Mouse (Mus musculus): ENCODE results near the gene Zdhhc11. TPM values are rescaled to one million over a fixed set of nuclear protein-coding genes. Genes with fewer than 3 reads are reported as not detected.

Zdhhc11 gene
- polyA plus RNA-seq (2016; fragmentation: Nextera tagmentation; extraction: Ambion mirVana): not detected in 2 replicates

GRCm38 (mm10) chr13:73963551-73963950, at the start of gene Zdhhc11:
Gene Zdhhc11, plus strand, starts transcription at chr13:73963851.
- Histone ChIP-seq H3K9ac (replicated peaks) (no peak within 1 kb of the TSS), H3K4me1 (replicated peaks) (no peaks in the 10 kb centered on the region), H3K27me3 (no peaks in the 10 kb centered on the region), H3K9me3 (no peaks in the 10 kb centered on the region), H3K4me2 (no peak within 1 kb of the TSS), H3K36me3 (peaks cover 37% of the 10 kb centered on the region), H3K4me3 (replicated peaks) (no peak within 1 kb of the TSS), H3K27ac (no peak within 1 kb of the TSS)
- 85% methylated on average over 5 of the region's 5 CpGs for WGBS
- ATAC-seq (ENCODE audit: insufficient number of reproducible peaks, insufficient read depth, low FRiP score, low TSS enrichment, low read depth): no peak

DNA sequence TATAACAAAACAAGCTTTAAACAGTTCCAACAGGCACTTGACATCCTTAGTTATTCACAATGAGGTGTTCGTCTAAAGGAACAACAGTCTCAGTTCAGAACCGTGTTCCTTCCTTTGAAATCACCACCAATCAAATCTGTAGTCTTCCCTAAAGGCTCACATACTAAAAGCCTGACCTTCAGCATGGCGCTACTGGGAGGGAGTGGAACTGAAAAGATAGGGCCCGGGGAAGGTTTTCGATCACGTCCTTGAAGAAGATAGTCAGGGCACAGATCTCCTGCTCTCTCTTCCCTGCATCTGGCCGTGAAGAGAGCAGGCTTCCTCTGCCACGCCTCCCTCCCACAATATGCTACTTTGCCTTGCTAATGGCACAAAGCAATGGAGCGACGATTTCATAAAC, 31.4 kb upstream of the Zdhhc11 start:
- no peak overlapping the region for H3K4me2 ChIP-seq
- no peak overlapping the region for H3K4me3 ChIP-seq (replicated peaks)
- H3K9ac ChIP-seq (replicated peaks): no peak overlapping the region
- 86% methylated on average over 10 of the region's 10 CpGs for WGBS
- ATAC-seq (ENCODE audit: insufficient number of reproducible peaks, insufficient read depth, low FRiP score, low TSS enrichment, low read depth): no peak
- H3K27ac ChIP-seq: no peak overlapping the region
- H3K9me3 ChIP-seq: no peaks in the 10 kb centered on the region
- no peaks in the 10 kb centered on the region for H3K27me3 ChIP-seq
- peaks cover 8% of the 10 kb centered on the region; the same call in 1 of the 2 replicates for H3K4me1 ChIP-seq (replicated peaks)
- H3K36me3 ChIP-seq: peaks cover 81% of the 10 kb centered on the region

- Histone ChIP-seq H3K36me3 (peaks cover 57% of the 10 kb centered on the region), H3K27ac (no peak overlapping the region; the same call in 1 of the 2 replicates), H3K9me3 (no peaks in the 10 kb centered on the region), H3K4me2 (peak overlapping the region; percentile 79), H3K27me3 (no peaks in the 10 kb centered on the region), H3K4me1 (replicated peaks) (peaks cover 15% of the 10 kb centered on the region), H3K9ac (replicated peaks) (peak overlapping the region; percentile 74), H3K4me3 (replicated peaks) (peak overlapping the region; percentile 77)
- WGBS: 11% methylated on average over 5 of the region's 5 CpGs
- ATAC-seq (ENCODE audit: insufficient number of reproducible peaks, insufficient read depth, low FRiP score, low TSS enrichment, low read depth): peak; percentile 49
Observed at GRCm38 (mm10) chr13:73936938-73937320, 26.7 kb upstream of the Zdhhc11 start.

GRCm38 (mm10) chr13:73937321-73938176, 26.1 kb upstream of the Zdhhc11 start, which contains the start of the genes Trip13 and Brd9:
Gene Trip13, minus strand, starts transcription at chr13:73937784.
Gene Brd9, plus strand, starts transcription at chr13:73937811.
- H3K27me3 ChIP-seq: no peaks in the 10 kb centered on the region
- H3K36me3 ChIP-seq: peaks cover 57% of the 10 kb centered on the region
- H3K4me3 ChIP-seq (replicated peaks): peak within 1 kb of the TSS; percentile 77
- H3K27ac ChIP-seq: peak within 1 kb of the TSS; percentile 89
- H3K4me1 ChIP-seq (replicated peaks): peaks cover 15% of the 10 kb centered on the region
- H3K4me2 ChIP-seq: peak within 1 kb of the TSS; percentile 79
- H3K9me3 ChIP-seq: no peaks in the 10 kb centered on the region
- ATAC-seq (ENCODE audit: insufficient number of reproducible peaks, insufficient read depth, low FRiP score, low TSS enrichment, low read depth): peak; percentile 94
- under 1% methylated on average over 79 of the region's 82 CpGs for WGBS
- H3K9ac ChIP-seq (replicated peaks): peak within 1 kb of the TSS; percentile 74

- Histone ChIP-seq H3K4me2 (peak overlapping the region; percentile 79), H3K4me3 (replicated peaks) (peak overlapping the region; percentile 77), H3K27me3 (no peaks in the 10 kb centered on the region), H3K9ac (replicated peaks) (peak overlapping the region; percentile 74), H3K9me3 (no peaks in the 10 kb centered on the region), H3K4me1 (replicated peaks) (peaks cover 15% of the 10 kb centered on the region), H3K27ac (peak overlapping the region; percentile 89; the same call in 1 of the 2 replicates), H3K36me3 (peaks cover 57% of the 10 kb centered on the region)
- no peak for ATAC-seq (ENCODE audit: insufficient number of reproducible peaks, insufficient read depth, low FRiP score, low TSS enrichment, low read depth)
- WGBS: 48% methylated on average over 13 of the region's 13 CpGs
Observed at GRCm38 (mm10) chr13:73938177-73938560, 25.5 kb upstream of the Zdhhc11 start.

DNA sequence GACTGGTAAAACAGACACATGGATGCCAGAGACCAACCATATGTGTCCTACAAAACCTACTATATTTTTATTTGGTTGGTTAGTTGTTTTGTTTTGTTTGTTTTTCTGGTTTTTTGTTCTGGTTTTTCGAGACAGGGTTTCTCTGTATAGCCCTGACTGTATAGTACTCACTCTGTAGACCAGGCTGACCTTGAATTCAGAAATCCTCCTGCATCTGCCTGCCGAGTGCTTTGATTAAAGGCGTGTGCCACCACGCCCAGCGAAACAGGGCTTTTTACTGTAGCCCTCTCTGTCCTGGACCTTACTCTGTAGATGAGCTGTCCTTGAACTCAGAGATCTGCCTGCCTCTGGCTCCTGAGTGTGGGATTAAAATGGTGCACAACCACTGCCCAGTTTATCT, 24.6 kb upstream of the Zdhhc11 start:
- WGBS: 92% methylated on average over 5 of the region's 5 CpGs
- no peak for ATAC-seq (ENCODE audit: insufficient number of reproducible peaks, insufficient read depth, low FRiP score, low TSS enrichment, low read depth)
- Histone ChIP-seq H3K27me3 (no peaks in the 10 kb centered on the region), H3K4me2 (no peak overlapping the region), H3K4me1 (replicated peaks) (peaks cover 15% of the 10 kb centered on the region), H3K4me3 (replicated peaks) (no peak overlapping the region), H3K9me3 (no peaks in the 10 kb centered on the region), H3K27ac (no peak overlapping the region), H3K9ac (replicated peaks) (no peak overlapping the region), H3K36me3 (peaks cover 62% of the 10 kb centered on the region)

GRCm38 (mm10) chr13:73944606-73945005, 19.0 kb upstream of the Zdhhc11 start:
- ATAC-seq (ENCODE audit: insufficient number of reproducible peaks, insufficient read depth, low FRiP score, low TSS enrichment, low read depth): no peak
- no peaks in the 10 kb centered on the region for H3K4me1 ChIP-seq (replicated peaks)
- H3K27me3 ChIP-seq: no peaks in the 10 kb centered on the region
- no peaks in the 10 kb centered on the region for H3K9me3 ChIP-seq
- no peak overlapping the region for H3K4me3 ChIP-seq (replicated peaks)
- WGBS: 87% methylated on average over 9 of the region's 9 CpGs
- no peak overlapping the region for H3K9ac ChIP-seq (replicated peaks)
- peaks cover 92% of the 10 kb centered on the region for H3K36me3 ChIP-seq
- no peak overlapping the region for H3K4me2 ChIP-seq
- no peak overlapping the region for H3K27ac ChIP-seq

DNA sequence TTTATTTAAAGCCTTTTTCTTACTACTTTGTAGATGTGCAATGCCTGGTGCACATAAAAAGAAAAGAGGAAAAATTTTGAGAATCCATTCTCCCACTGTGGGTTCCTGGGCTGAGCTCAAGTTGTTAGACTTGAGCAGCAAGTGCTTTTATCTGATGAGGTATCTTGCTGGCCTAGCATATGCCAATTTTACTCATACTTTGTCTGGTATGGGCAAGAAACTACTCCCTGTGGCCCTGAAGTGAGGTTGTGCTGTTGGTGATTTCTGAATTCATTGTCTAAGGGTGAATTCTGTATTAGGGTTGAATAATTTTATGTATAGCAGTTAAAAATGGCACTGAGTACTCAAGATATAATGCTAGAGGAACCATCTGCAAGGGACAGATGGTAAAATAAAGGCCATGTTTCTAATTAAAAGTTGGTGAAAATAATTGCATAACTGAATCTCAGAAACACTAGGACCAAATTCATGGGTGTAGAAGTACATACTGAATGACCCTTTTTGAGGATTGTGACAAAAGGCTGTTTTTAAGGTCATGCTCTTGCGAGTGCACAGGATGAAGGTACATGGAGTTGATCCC, 10.0 kb upstream of the Zdhhc11 start:
- H3K9ac ChIP-seq (replicated peaks): no peak overlapping the region
- no peak overlapping the region for H3K4me2 ChIP-seq
- no peak for ATAC-seq (ENCODE audit: insufficient number of reproducible peaks, insufficient read depth, low FRiP score, low TSS enrichment, low read depth)
- H3K4me1 ChIP-seq (replicated peaks): no peaks in the 10 kb centered on the region
- WGBS: 87% methylated on average over 1 of the region's 1 CpGs
- no peaks in the 10 kb centered on the region for H3K9me3 ChIP-seq
- H3K4me3 ChIP-seq (replicated peaks): no peak overlapping the region
- no peaks in the 10 kb centered on the region for H3K27me3 ChIP-seq
- peaks cover 96% of the 10 kb centered on the region for H3K36me3 ChIP-seq
- no peak overlapping the region for H3K27ac ChIP-seq

DNA sequence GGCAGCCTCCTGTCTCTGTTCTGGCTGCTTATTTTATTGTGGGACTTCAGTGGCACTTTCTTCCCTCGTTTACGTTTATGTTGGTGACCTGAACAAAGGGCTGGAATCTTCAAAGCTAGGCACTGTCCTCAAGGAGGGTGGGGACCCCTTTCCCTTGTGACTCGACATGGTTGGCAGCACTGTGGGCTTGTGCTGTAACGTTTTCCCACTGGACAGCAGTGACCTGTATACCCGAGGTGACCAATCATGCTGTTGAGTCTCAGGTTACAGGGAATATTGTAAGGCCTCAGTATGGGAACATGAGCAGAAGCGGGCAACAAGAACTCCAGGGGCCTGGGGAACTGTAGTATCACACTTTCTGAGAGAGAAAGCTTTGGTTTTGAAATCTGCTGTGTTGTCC, 9.0 kb upstream of the Zdhhc11 start:
- ATAC-seq (ENCODE audit: insufficient number of reproducible peaks, insufficient read depth, low FRiP score, low TSS enrichment, low read depth): no peak
- Histone ChIP-seq H3K4me3 (replicated peaks) (no peak overlapping the region), H3K4me1 (replicated peaks) (no peaks in the 10 kb centered on the region), H3K9me3 (no peaks in the 10 kb centered on the region), H3K4me2 (no peak overlapping the region), H3K27ac (no peak overlapping the region), H3K36me3 (peaks cover 95% of the 10 kb centered on the region), H3K27me3 (no peaks in the 10 kb centered on the region), H3K9ac (replicated peaks) (no peak overlapping the region)
- WGBS: 37% methylated on average over 6 of the region's 6 CpGs

DNA sequence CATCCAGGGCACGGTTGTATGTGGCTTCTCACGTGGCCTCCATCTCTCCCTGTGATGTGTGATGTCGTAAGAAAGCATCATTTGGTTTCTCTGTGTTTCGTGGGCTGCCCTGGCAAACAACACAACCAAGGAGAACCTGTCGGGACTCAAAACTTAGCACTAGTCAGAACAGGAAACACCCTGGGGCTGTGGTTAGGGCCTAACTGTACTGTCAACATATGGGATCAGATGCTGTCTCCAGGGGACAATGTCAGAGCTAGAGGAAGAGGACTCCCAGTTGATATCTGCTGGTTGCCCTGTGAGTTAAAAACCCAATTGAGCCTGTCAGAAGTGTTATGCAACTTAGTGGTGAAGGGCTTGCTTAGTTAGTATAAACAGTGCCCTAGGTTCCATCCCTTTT, 8.1 kb upstream of the Zdhhc11 start:
- Histone ChIP-seq H3K9me3 (no peaks in the 10 kb centered on the region), H3K4me1 (replicated peaks) (no peaks in the 10 kb centered on the region), H3K9ac (replicated peaks) (no peak overlapping the region), H3K27me3 (no peaks in the 10 kb centered on the region), H3K36me3 (peaks cover 95% of the 10 kb centered on the region), H3K4me3 (replicated peaks) (no peak overlapping the region), H3K27ac (no peak overlapping the region), H3K4me2 (no peak overlapping the region)
- 89% methylated on average over 5 of the region's 5 CpGs for WGBS
- no peak for ATAC-seq (ENCODE audit: insufficient number of reproducible peaks, insufficient read depth, low FRiP score, low TSS enrichment, low read depth)

- Histone ChIP-seq H3K36me3 (peaks cover 68% of the 10 kb centered on the region), H3K9me3 (no peaks in the 10 kb centered on the region), H3K27me3 (no peaks in the 10 kb centered on the region), H3K9ac (replicated peaks) (no peak overlapping the region), H3K27ac (no peak overlapping the region), H3K4me2 (no peak overlapping the region), H3K4me3 (replicated peaks) (no peak overlapping the region), H3K4me1 (replicated peaks) (no peaks in the 10 kb centered on the region)
- 90% methylated on average over 10 of the region's 10 CpGs for WGBS
- ATAC-seq (ENCODE audit: insufficient number of reproducible peaks, insufficient read depth, low FRiP score, low TSS enrichment, low read depth): no peak
Observed at GRCm38 (mm10) chr13:73960117-73960652, 3.5 kb upstream of the Zdhhc11 start.
